Mouse (Mus musculus) right cerebral cortex, postnatal 36 days (tissue): Measurements from ENCODE around the gene Psmg3.

Source experiments
- DNase-seq, 2 experiments: peaks; one replicate each; pipeline ENCODE4 v3.0.0; 2022; ENCODE audit warnings: low spot score in 2 of 2, mixed read lengths in 1 of 2

Psmg3 gene

GRCm38 (mm10) chr5:139815964-139816363 lies 10.7 kb downstream of the Psmg3 start:
- DNase-seq: no peak

- DNase-seq: no peak
Measured at GRCm38 (mm10) chr5:139813963-139814381, 12.7 kb downstream of the Psmg3 start.

- no peak for DNase-seq
Measured at GRCm38 (mm10) chr5:139813126-139813490, 13.6 kb downstream of the Psmg3 start.

GRCm38 (mm10) chr5:139812398-139813125 lies 14.1 kb downstream of the Psmg3 start:
- DNase-seq: no peak

GRCm38 (mm10) chr5:139811677-139812397 lies 14.8 kb downstream of the Psmg3 start:
- DNase-seq: no peak

GRCm38 (mm10) chr5:139809397-139809796 lies 17.3 kb downstream of the Psmg3 start:
- no peak for DNase-seq

- DNase-seq: no peak
Measured at GRCm38 (mm10) chr5:139805924-139806323, 20.8 kb downstream of the Psmg3 start.

GRCm38 (mm10) chr5:139804573-139805111 lies 22.0 kb downstream of the Psmg3 start:
- DNase-seq: no peak

GRCm38 (mm10) chr5:139804107-139804551 lies 22.6 kb downstream of the Psmg3 start:
- DNase-seq: no peak

- DNase-seq: no peak
Measured at GRCm38 (mm10) chr5:139803601-139804102, 23.0 kb downstream of the Psmg3 start.

GRCm38 (mm10) chr5:139803165-139803564 lies 23.5 kb downstream of the Psmg3 start:
- DNase-seq: no peak

GRCm38 (mm10) chr5:139801880-139802279 lies 24.8 kb downstream of the Psmg3 start:
- no peak for DNase-seq

GRCm38 (mm10) chr5:139801231-139801630 lies 25.5 kb downstream of the Psmg3 start:
- DNase-seq: no peak

GRCm38 (mm10) chr5:139799801-139800590 lies 26.7 kb downstream of the Psmg3 start:
- no peak for DNase-seq

- no peak for DNase-seq
Measured at GRCm38 (mm10) chr5:139799041-139799440, 27.6 kb downstream of the Psmg3 start.

GRCm38 (mm10) chr5:139798168-139798900 lies 28.4 kb downstream of the Psmg3 start:
- no peak for DNase-seq

GRCm38 (mm10) chr5:139797473-139798167 lies 29.1 kb downstream of the Psmg3 start:
- peak; percentile 64 to 68 for DNase-seq

- peak; percentile 56 to 63 for DNase-seq
Measured at GRCm38 (mm10) chr5:139796900-139797299, 29.8 kb downstream of the Psmg3 start.

GRCm38 (mm10) chr5:139796001-139796620 lies 30.6 kb downstream of the Psmg3 start:
- DNase-seq: no peak

- no peak for DNase-seq
Measured at GRCm38 (mm10) chr5:139794938-139795337, 31.7 kb downstream of the Psmg3 start.
